Mouse (Mus musculus) testis, adult 2 months (tissue): ENCODE data around the gene Bdkrb2. TPM values are rescaled to one million over a fixed set of nuclear protein-coding genes. Genes with fewer than 3 reads are reported as not detected.

Source experiments
- H3K27ac ChIP-seq: fragments of 200-500 bp; 2 replicates; pipeline ENCODE4 v1.5.1; 2012; ENCODE audit warnings: low read depth, low read length; ENCODE audit not compliant: control insufficient read depth, insufficient read depth
- H3K27me3 ChIP-seq: fragments of 200-500 bp; 2 replicates; pipeline ENCODE4 v1.6.1; 2012; ENCODE audit warnings: mild to moderate bottlenecking, low read length, moderate library complexity; ENCODE audit not compliant: control insufficient read depth, insufficient read depth
- H3K36me3 ChIP-seq: fragments of 200-500 bp; 2 replicates; pipeline ENCODE4 v1.6.1; 2012; ENCODE audit warnings: mild to moderate bottlenecking, low read length; ENCODE audit not compliant: control insufficient read depth, insufficient read depth
- H3K4me1 ChIP-seq: fragments of 200-500 bp; 2 replicates; pipeline ENCODE4 v1.6.1; 2012; ENCODE audit warnings: low read length; ENCODE audit not compliant: control insufficient read depth, insufficient read depth
- H3K4me3 ChIP-seq: fragments of 200-500 bp; 2 replicates; pipeline ENCODE4 v1.5.1; 2012; ENCODE audit warnings: low read depth, mild to moderate bottlenecking, low read length, moderate library complexity, mixed read lengths; ENCODE audit not compliant: control insufficient read depth
- CTCF ChIP-seq: fragments of 200-500 bp; IDR thresholded peaks from 2 replicates; pipeline ENCODE4 v1.5.1; 2012; ENCODE audit warnings: low read depth, mild to moderate bottlenecking, inconsistent platforms, low read length, moderate library complexity; ENCODE audit not compliant: control insufficient read depth, insufficient read depth, insufficient replicate concordance
- POLR2A ChIP-seq: fragments of 200-500 bp; IDR thresholded peaks from 2 replicates; pipeline ENCODE4 v1.6.1; 2012; ENCODE audit warnings: low read depth, mild to moderate bottlenecking, inconsistent platforms, low read length, moderate library complexity; ENCODE audit not compliant: control insufficient read depth
- polyA plus RNA-seq: library from polyadenylated mRNA; depleted of rRNA; stranded (reverse); fragments of >200 nt; gene quantifications from 2 replicates; pipeline ENCODE4 v1.2.3, GENCODE M21; 2012

Gene Bdkrb2
- polyA plus RNA-seq, 1 experiment = 0.62 TPM

DNA sequence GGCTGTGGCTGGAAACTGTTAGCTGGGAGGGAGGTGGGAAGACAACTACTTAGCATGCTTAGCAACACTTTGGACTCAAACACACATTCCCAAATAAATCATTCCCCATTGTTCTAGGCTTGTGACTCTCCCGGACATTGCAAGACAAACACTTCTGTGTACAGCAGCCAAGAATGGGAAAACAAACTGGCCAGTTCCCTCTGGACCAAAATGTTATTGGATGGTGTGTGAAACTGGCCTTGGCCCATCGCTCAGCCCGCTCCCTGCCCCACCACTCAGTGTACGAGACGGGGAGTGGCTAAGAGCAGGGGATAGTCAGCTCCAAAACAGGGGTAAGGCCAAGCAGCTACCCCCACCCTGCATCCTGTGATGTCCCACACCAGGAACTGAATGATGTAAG lies 36.2 kb upstream of the Bdkrb2 start:
- Histone ChIP-seq H3K36me3 (no peaks in the 10 kb centered on the region), H3K4me3 (no peak overlapping the region), H3K27me3 (no peaks in the 10 kb centered on the region), H3K27ac (no peak overlapping the region), H3K4me1 (no peaks in the 10 kb centered on the region)
- TF ChIP-seq CTCF (no peak), POLR2A (no peak)

DNA sequence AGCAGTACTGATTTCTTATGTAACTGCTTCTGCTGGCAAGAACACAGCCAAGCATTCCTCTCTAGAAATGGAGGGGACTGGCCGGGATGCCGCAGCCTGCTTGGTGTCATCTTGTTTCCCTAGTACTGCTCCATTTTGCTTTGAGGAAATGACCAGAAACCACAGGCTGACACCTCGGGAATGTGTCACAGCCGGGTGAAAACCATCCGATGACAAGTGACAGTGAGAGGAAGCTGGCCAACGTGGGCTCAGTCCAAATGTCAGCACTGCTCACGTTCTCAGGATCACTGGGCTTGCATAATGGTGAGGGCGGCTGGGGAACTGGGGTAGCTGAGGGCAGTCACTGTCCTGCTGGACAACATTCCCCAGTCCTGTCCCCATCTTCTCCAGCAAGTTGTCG lies 33.5 kb upstream of the Bdkrb2 start:
- Histone ChIP-seq H3K27me3 (no peaks in the 10 kb centered on the region), H3K36me3 (no peaks in the 10 kb centered on the region), H3K27ac (no peak overlapping the region), H3K4me3 (no peak overlapping the region), H3K4me1 (no peaks in the 10 kb centered on the region)
- TF ChIP-seq CTCF (no peak), POLR2A (no peak)

DNA sequence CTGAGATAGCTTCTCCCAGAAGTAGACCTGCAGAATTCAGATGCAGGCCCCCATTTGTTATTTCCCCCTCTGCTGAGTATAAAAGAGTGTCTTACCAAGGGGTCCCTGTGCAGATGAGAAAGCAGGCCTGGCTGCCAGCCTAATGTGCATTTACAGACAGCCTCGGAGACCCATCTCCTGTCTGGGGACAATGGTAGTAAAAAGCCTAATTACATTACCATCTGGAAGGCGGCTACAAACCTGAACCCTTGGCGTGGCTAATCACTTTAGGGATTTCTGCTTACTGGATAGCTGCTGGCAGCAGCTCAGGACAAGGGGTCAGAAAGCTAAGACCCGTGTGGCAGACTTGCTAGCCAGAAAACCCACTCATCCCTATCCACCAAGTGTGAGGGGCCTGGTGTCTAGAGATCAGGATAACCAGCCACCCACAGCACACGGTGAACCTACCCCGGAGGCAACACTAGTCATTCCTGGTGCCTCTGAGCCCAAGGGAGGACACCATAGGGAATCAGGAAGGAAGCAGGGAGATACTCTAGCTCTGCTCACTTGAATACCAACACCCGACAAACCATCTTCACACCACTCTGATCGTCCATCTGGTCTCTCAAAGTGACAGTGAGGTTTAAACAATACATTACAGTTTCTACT lies 31.2 kb upstream of the Bdkrb2 start:
- TF ChIP-seq CTCF = no peak
- TF ChIP-seq POLR2A = no peak
- peaks cover 3% of the 10 kb centered on the region; the same call in 1 of the 2 replicates for H3K4me1 ChIP-seq
- no peaks in the 10 kb centered on the region for H3K36me3 ChIP-seq
- H3K4me3 ChIP-seq = no peak overlapping the region
- H3K27ac ChIP-seq = no peak overlapping the region
- no peaks in the 10 kb centered on the region for H3K27me3 ChIP-seq

DNA sequence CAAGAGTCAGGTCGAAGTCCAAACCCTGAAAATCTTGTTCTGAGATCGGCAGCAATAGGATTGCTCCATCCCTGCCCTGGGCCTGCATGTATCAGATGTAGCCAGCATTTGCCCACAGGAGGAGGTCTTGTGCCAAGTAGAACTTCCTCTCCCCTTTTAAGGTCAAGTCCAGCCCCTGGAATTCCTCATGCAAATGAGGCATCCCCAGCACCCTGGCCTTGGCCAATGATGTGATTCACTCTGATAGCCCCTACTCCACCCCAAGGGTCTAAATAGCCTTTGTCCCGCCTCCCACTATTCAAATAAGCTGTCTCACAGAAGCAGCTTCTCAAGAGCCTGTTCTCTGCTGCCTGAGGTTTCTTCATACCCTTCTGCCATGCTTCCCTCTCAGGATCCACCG lies 28.2 kb upstream of the Bdkrb2 start:
- peaks cover 3% of the 10 kb centered on the region; the same call in 1 of the 2 replicates for H3K4me1 ChIP-seq
- TF ChIP-seq CTCF (no peak), POLR2A (no peak)
- H3K27me3 ChIP-seq = no peaks in the 10 kb centered on the region
- H3K4me3 ChIP-seq = no peak overlapping the region
- no peaks in the 10 kb centered on the region for H3K36me3 ChIP-seq
- H3K27ac ChIP-seq = no peak overlapping the region

DNA sequence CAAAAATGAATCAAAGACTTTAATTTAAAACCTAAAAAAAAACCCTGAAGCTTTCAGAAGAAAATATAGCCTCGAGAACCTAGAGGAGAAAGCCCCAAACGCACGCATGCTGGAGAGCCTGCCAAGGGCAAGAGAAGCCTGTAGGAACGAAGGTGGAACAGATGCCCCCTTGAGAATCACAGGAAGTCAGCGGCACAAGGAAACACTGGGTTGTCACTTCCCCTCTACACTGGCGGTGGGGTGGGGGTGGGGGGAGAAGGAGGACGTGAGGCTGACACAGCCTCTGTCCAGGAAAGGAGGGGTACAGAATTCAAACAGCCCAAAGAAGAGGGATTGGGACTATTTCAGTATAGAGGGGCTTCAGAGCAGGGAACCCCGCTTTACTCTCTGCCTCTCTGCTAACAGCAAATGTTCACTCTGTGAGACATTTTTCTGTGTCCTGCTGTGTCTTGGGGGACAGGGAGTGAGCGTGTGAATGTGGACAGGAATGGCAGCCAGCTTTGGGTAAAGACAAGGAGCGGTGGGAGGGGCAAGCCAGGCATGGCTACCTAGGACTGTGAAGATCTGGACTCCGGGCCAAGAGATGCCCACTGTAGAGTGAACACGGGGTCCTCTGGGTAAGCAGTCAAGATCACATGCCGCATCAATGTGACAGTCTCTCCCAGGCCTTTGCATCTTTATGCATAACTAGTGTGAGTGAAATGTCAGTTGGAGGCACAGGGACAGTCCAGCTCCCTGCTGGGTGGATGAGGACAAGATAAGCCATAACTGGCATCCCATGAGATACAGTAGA lies 26.9 kb upstream of the Bdkrb2 start:
- no peak for TF ChIP-seq CTCF
- TF ChIP-seq POLR2A = no peak
- no peak overlapping the region for H3K27ac ChIP-seq
- peaks cover 3% of the 10 kb centered on the region; the same call in 1 of the 2 replicates for H3K4me1 ChIP-seq
- H3K27me3 ChIP-seq = no peaks in the 10 kb centered on the region
- no peaks in the 10 kb centered on the region for H3K36me3 ChIP-seq
- no peak overlapping the region for H3K4me3 ChIP-seq

DNA sequence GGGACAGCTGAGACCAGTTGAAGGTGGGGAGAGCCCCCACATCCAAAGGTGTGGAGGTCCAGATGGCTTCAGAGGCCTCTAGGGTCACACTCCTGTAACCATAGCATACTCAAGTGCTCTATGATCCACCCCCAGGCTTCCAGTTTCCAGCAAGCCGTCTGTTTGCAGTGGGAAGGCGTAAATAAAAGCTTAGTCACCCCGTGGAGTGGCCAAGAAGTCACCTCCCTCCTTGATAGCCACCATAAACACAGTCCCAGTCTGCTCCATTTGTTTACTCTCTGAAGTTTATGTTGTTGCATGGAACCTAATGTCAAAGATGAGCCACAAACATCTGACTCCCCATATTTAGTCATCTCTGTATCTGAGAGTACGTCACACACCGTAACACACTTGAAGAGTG lies 25.9 kb upstream of the Bdkrb2 start:
- no peak overlapping the region for H3K27ac ChIP-seq
- H3K4me3 ChIP-seq = no peak overlapping the region
- peaks cover 3% of the 10 kb centered on the region; the same call in 1 of the 2 replicates for H3K4me1 ChIP-seq
- no peaks in the 10 kb centered on the region for H3K36me3 ChIP-seq
- TF ChIP-seq CTCF = no peak
- no peak for TF ChIP-seq POLR2A
- no peaks in the 10 kb centered on the region for H3K27me3 ChIP-seq

DNA sequence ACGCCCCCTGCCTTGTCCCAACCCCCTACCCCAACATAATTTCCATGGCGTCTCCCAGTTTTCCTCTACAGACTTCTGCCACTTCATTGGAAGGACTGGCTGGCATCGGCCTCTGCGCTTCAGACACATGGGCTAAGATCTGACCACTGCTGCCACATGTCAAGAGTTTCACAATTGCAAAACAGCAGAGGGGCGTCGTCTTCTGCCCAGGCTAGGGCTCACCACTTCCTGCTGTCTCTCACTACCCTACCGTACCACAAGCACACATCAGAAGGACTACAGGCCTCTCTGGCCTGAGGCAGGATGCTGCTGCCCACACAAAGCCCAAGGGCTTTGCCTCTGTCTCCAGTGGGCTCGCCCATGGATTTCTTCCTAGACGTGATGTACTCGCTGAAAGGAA lies 23.4 kb upstream of the Bdkrb2 start:
- Histone ChIP-seq H3K4me3 (no peak overlapping the region), H3K27ac (no peak overlapping the region), H3K27me3 (no peaks in the 10 kb centered on the region), H3K36me3 (no peaks in the 10 kb centered on the region), H3K4me1 (peaks cover 3% of the 10 kb centered on the region; the same call in 1 of the 2 replicates)
- TF ChIP-seq POLR2A (no peak), CTCF (no peak)
